Mouse (Mus musculus) c-Kit-positive CD71-positive TER-119-negative erythroid progenitor cells, embryonic 14.5 days (primary cell): Measurements from ENCODE around the gene 4930404N11Rik.

Source experiments
- DNase-seq: peaks from one replicate; pipeline ENCODE4 v3.0.0-alpha.2; 2013; ENCODE audit warnings: low read depth

4930404N11Rik gene

GRCm38 (mm10) chr10:81379809-81380378, 14.3 kb upstream of the 4930404N11Rik start:
- no peak for DNase-seq

GRCm38 (mm10) chr10:81379183-81379553, 13.6 kb upstream of the 4930404N11Rik start:
- no peak for DNase-seq

GRCm38 (mm10) chr10:81378553-81379182, 13.1 kb upstream of the 4930404N11Rik start:
- DNase-seq, result peak; percentile 100

- no peak for DNase-seq
Observed at GRCm38 (mm10) chr10:81377793-81378552, 12.4 kb upstream of the 4930404N11Rik start, which contains the start of gene Fzr1. TSS of gene Fzr1 (minus strand) at chr10:81378516.

- no peak for DNase-seq
Observed at GRCm38 (mm10) chr10:81377362-81377664, 11.7 kb upstream of the 4930404N11Rik start.

GRCm38 (mm10) chr10:81376561-81377361, 11.1 kb upstream of the 4930404N11Rik start:
- peak; percentile 71 for DNase-seq

GRCm38 (mm10) chr10:81375322-81375721, 9.7 kb upstream of the 4930404N11Rik start:
- DNase-seq, result no peak

GRCm38 (mm10) chr10:81367207-81367495, 1.5 kb upstream of the 4930404N11Rik start:
- no peak for DNase-seq

GRCm38 (mm10) chr10:81366477-81367206, 1.0 kb upstream of the 4930404N11Rik start:
- DNase-seq, result no peak

GRCm38 (mm10) chr10:81365073-81365472, 543 bp downstream of the 4930404N11Rik start:
- DNase-seq, result no peak

- DNase-seq, result no peak
Observed at GRCm38 (mm10) chr10:81364666-81365065, 950 bp downstream of the 4930404N11Rik start.

GRCm38 (mm10) chr10:81363436-81364346, 1.9 kb downstream of the 4930404N11Rik start:
- no peak for DNase-seq

- peak; percentile 66 for DNase-seq
Observed at GRCm38 (mm10) chr10:81362336-81362949, 3.2 kb downstream of the 4930404N11Rik start.

GRCm38 (mm10) chr10:81360721-81361120, 4.9 kb downstream of the 4930404N11Rik start:
- no peak for DNase-seq

- DNase-seq, result no peak
Observed at GRCm38 (mm10) chr10:81358841-81359240, 6.8 kb downstream of the 4930404N11Rik start.

- no peak for DNase-seq
Observed at GRCm38 (mm10) chr10:81358209-81358608, 7.4 kb downstream of the 4930404N11Rik start.

GRCm38 (mm10) chr10:81356991-81357844, 8.4 kb downstream of the 4930404N11Rik start, which contains the start of gene Mfsd12:
TSS of gene Mfsd12 (plus strand) at chr10:81357491.
- peak; percentile 86 for DNase-seq

- no peak for DNase-seq
Observed at GRCm38 (mm10) chr10:81356352-81356990, 9.1 kb downstream of the 4930404N11Rik start.

- DNase-seq, result no peak
Observed at GRCm38 (mm10) chr10:81355533-81355932, 10.1 kb downstream of the 4930404N11Rik start.
